ENCODE assay signal across 7 mouse cellular contexts in genomic region chr7:80369967-80370431, GRCm38 (mm10). TPM values are rescaled to one million over a fixed set of nuclear protein-coding genes. Genes with fewer than 3 reads are reported as not detected.
DNase-seq lines count a peak whose midpoint lies in the region; ATAC-seq and TF ChIP-seq lines count a peak whose summit lies in the region.

No protein-coding gene starts in this region.

- H3K36me3 ChIP-seq in thymus, adult 2 months (ENCODE audit: control insufficient read depth, insufficient read depth, low read length): peaks cover 16% of the 10 kb centered on the region
- peaks cover 36% of the 10 kb centered on the region for H3K36me3 ChIP-seq in embryonic facial prominence, embryonic 14.5 days (ENCODE audit: control insufficient read depth, insufficient read depth, low read length)
- H3K36me3 ChIP-seq in limb, embryonic 11.5 days (ENCODE audit: control insufficient read depth, insufficient read depth, low read length): peaks cover 18% of the 10 kb centered on the region
- peaks cover 31% of the 10 kb centered on the region for H3K36me3 ChIP-seq in neural tube, embryonic 15.5 days

- H3K9ac ChIP-seq in embryonic facial prominence, embryonic 14.5 days (ENCODE audit: low read depth, low read length): peak overlapping the region; percentile 89
- H3K9ac ChIP-seq in limb, embryonic 11.5 days (ENCODE audit: low read length): peak overlapping the region; percentile 93; the same call in 1 of the 2 replicates
- peak overlapping the region; percentile 95 for H3K9ac ChIP-seq in neural tube, embryonic 15.5 days (replicated peaks)

- 2% methylated on average over 4 of the region's 4 CpGs for WGBS in thymus, adult 2 months
- 29% methylated on average over 4 of the region's 4 CpGs for WGBS in embryonic facial prominence, embryonic 14.5 days
- WGBS in limb, embryonic 11.5 days: 31% methylated on average over 4 of the region's 4 CpGs
- WGBS in neural tube, embryonic 15.5 days: 43% methylated on average over 4 of the region's 4 CpGs

- DNase-seq in thymus, adult 2 months: peak; percentile 31
- DNase-seq in thymus, postnatal 36 days: no peak
- no peak for DNase-seq in embryonic facial prominence, embryonic 14.5 days (ENCODE audit: low spot score)
- DNase-seq in limb, embryonic 11.5 days (ENCODE audit: low spot score): no peak
- DNase-seq in layer of hippocampus, postnatal 25 days (ENCODE audit: extremely low spot score in 1 of 2, low spot score in 1 of 2): no peak
- DNase-seq in layer of hippocampus, adult 8-10 months (ENCODE audit: low spot score in 2 of 2): no peak

- peak overlapping the region; percentile 71 for H3K27ac ChIP-seq in thymus, adult 2 months (ENCODE audit: control insufficient read depth, insufficient read depth, low read length)
- peak overlapping the region; percentile 87 for H3K27ac ChIP-seq in embryonic facial prominence, embryonic 14.5 days (replicated peaks; ENCODE audit: low read depth, low read length)
- H3K27ac ChIP-seq in limb, embryonic 11.5 days (replicated peaks; ENCODE audit: low read depth, low read length): no peak overlapping the region; the same call in 1 of the 2 replicates
- peak overlapping the region; percentile 91 for H3K27ac ChIP-seq in neural tube, embryonic 15.5 days (replicated peaks)

- H3K27me3 ChIP-seq in thymus, adult 2 months (ENCODE audit: control insufficient read depth, insufficient read depth, low read length): no peaks in the 10 kb centered on the region
- no peaks in the 10 kb centered on the region for H3K27me3 ChIP-seq in embryonic facial prominence, embryonic 14.5 days (replicated peaks; ENCODE audit: control insufficient read depth, insufficient read depth, low read length)
- H3K27me3 ChIP-seq in limb, embryonic 11.5 days (ENCODE audit: control insufficient read depth, insufficient read depth, low read length): no peaks in the 10 kb centered on the region
- no peaks in the 10 kb centered on the region for H3K27me3 ChIP-seq in neural tube, embryonic 15.5 days (replicated peaks)

- H3K4me3 ChIP-seq in thymus, adult 2 months (ENCODE audit: control insufficient read depth, insufficient read depth, low read length): peak overlapping the region; percentile 65
- peak overlapping the region; percentile 90 for H3K4me3 ChIP-seq in embryonic facial prominence, embryonic 14.5 days (ENCODE audit: low read depth, low read length)
- peak overlapping the region; percentile 65 for H3K4me3 ChIP-seq in limb, embryonic 11.5 days (ENCODE audit: low read depth, low read length)
- H3K4me3 ChIP-seq in neural tube, embryonic 15.5 days (replicated peaks): peak overlapping the region; percentile 89

- no peaks in the 10 kb centered on the region for H3K9me3 ChIP-seq in embryonic facial prominence, embryonic 14.5 days (ENCODE audit: control insufficient read depth, low read length)
- H3K9me3 ChIP-seq in limb, embryonic 11.5 days (ENCODE audit: control insufficient read depth, low read length): no peaks in the 10 kb centered on the region
- no peaks in the 10 kb centered on the region for H3K9me3 ChIP-seq in neural tube, embryonic 15.5 days (replicated peaks)

- peak overlapping the region; percentile 70 for H3K4me2 ChIP-seq in embryonic facial prominence, embryonic 14.5 days (ENCODE audit: low read depth, low read length)
- peak overlapping the region; percentile 71 for H3K4me2 ChIP-seq in limb, embryonic 11.5 days (ENCODE audit: low read depth, severe bottlenecking)
- H3K4me2 ChIP-seq in neural tube, embryonic 15.5 days: peak overlapping the region; percentile 68

- no peak for TF ChIP-seq POLR2A in thymus, adult 2 months (IDR thresholded peaks at IDR 0.05; ENCODE audit: control insufficient read depth, extremely low read depth, insufficient read depth, low read length, poor library complexity)

- H3K4me1 ChIP-seq in thymus, adult 2 months (replicated peaks; ENCODE audit: control insufficient read depth, insufficient read depth, low read length): peaks cover 48% of the 10 kb centered on the region
- peaks cover 14% of the 10 kb centered on the region for H3K4me1 ChIP-seq in embryonic facial prominence, embryonic 14.5 days (ENCODE audit: control insufficient read depth, insufficient read depth, low read length)
- peaks cover 9% of the 10 kb centered on the region; the same call in 1 of the 2 replicates for H3K4me1 ChIP-seq in limb, embryonic 11.5 days (ENCODE audit: control insufficient read depth, insufficient read depth, low read length)
- peaks cover 25% of the 10 kb centered on the region for H3K4me1 ChIP-seq in neural tube, embryonic 15.5 days

- TF ChIP-seq CTCF in thymus, adult 2 months (IDR thresholded peaks at IDR 0.05; ENCODE audit: borderline replicate concordance, control insufficient read depth, extremely low read depth, insufficient read depth, low read length, poor library complexity): no peak

- ATAC-seq in embryonic facial prominence, embryonic 14.5 days (ENCODE audit: low read depth): no peak
- no peak for ATAC-seq in limb, embryonic 11.5 days (ENCODE audit: insufficient number of reproducible peaks, low FRiP score, low TSS enrichment, low read depth)
- ATAC-seq in neural tube, embryonic 15.5 days (ENCODE audit: low FRiP score): no peak

RNA-seq across cellular contexts. Expression of gene Man2a2, which starts 1.2 kb away (rescaled TPM):
- polyA plus RNA-seq in thymus, adult 2 months (2012; rRNA removed): 188 and 213 TPM in 2 replicates
- polyA plus RNA-seq in embryonic facial prominence, embryonic 14.5 days (2014; fragmentation: Nextera tagmentation; extraction: Ambion mirVana): 15.7 and 19.3 TPM in 2 replicates
- polyA plus RNA-seq in limb, embryonic 11.5 days (2014; fragmentation: Nextera tagmentation; extraction: Ambion mirVana): 12.5 and 15.1 TPM in 2 replicates
- polyA plus RNA-seq in neural tube, embryonic 15.5 days (2015; fragmentation: Nextera tagmentation; extraction: Ambion mirVana): 25.5 and 26.9 TPM in 2 replicates
- total RNA-seq in layer of hippocampus, postnatal 25 days (2021): 100 to 1,000 TPM; 141 to 168 TPM
- 100 to 1,000 TPM; 161 to 192 (median 173) TPM for total RNA-seq in layer of hippocampus, adult 8-10 months (2022)

RNA-seq across cellular contexts. Expression of gene Fes, which starts 17.7 kb away (rescaled TPM):
- 21.6 and 27.3 TPM in 2 replicates for polyA plus RNA-seq in thymus, adult 2 months (2012; rRNA removed)
- polyA plus RNA-seq in embryonic facial prominence, embryonic 14.5 days (2014; fragmentation: Nextera tagmentation; extraction: Ambion mirVana): 14.6 and 15.7 TPM in 2 replicates
- 7.6 and 8.4 TPM in 2 replicates for polyA plus RNA-seq in limb, embryonic 11.5 days (2014; fragmentation: Nextera tagmentation; extraction: Ambion mirVana)
- 4.5 and 7.7 TPM in 2 replicates for polyA plus RNA-seq in neural tube, embryonic 15.5 days (2015; fragmentation: Nextera tagmentation; extraction: Ambion mirVana)
- 1 to 10 TPM; 4.2 to 6.1 TPM for total RNA-seq in layer of hippocampus, postnatal 25 days (2021)
- total RNA-seq in layer of hippocampus, adult 8-10 months (2022): 10 to 100 TPM in 2 of 4 experiments, 1 to 10 TPM in 2; 7.0 to 20.0 (median 14.1) TPM

RNA-seq across cellular contexts. Expression of gene Hddc3, which starts 27.1 kb away (rescaled TPM):
- polyA plus RNA-seq in thymus, adult 2 months (2012; rRNA removed): 22.9 and 24.9 TPM in 2 replicates
- 19.6 and 22.8 TPM in 2 replicates for polyA plus RNA-seq in embryonic facial prominence, embryonic 14.5 days (2014; fragmentation: Nextera tagmentation; extraction: Ambion mirVana)
- polyA plus RNA-seq in limb, embryonic 11.5 days (2014; fragmentation: Nextera tagmentation; extraction: Ambion mirVana): 25.7 and 27.5 TPM in 2 replicates
- 20.7 and 20.8 TPM in 2 replicates for polyA plus RNA-seq in neural tube, embryonic 15.5 days (2015; fragmentation: Nextera tagmentation; extraction: Ambion mirVana)
- total RNA-seq in layer of hippocampus, postnatal 25 days (2021): 10 to 100 TPM; 45.5 to 48.1 TPM
- total RNA-seq in layer of hippocampus, adult 8-10 months (2022): 10 to 100 TPM; 37.7 to 55.7 (median 49.0) TPM

RNA-seq across cellular contexts. Expression of gene Unc45a, which starts 29.2 kb away (rescaled TPM):
- polyA plus RNA-seq in thymus, adult 2 months (2012; rRNA removed): 97.7 and 105 TPM in 2 replicates
- 34.1 and 39.7 TPM in 2 replicates for polyA plus RNA-seq in embryonic facial prominence, embryonic 14.5 days (2014; fragmentation: Nextera tagmentation; extraction: Ambion mirVana)
- polyA plus RNA-seq in limb, embryonic 11.5 days (2014; fragmentation: Nextera tagmentation; extraction: Ambion mirVana): 34.7 and 38.0 TPM in 2 replicates
- polyA plus RNA-seq in neural tube, embryonic 15.5 days (2015; fragmentation: Nextera tagmentation; extraction: Ambion mirVana): 58.2 and 59.0 TPM in 2 replicates
- 10 to 100 TPM; 34.9 to 41.5 TPM for total RNA-seq in layer of hippocampus, postnatal 25 days (2021)
- 10 to 100 TPM; 35.5 to 47.2 (median 40.6) TPM for total RNA-seq in layer of hippocampus, adult 8-10 months (2022)

RNA-seq across cellular contexts. Expression of gene Furin, which starts 35.2 kb away (rescaled TPM):
- 56.4 and 62.9 TPM in 2 replicates for polyA plus RNA-seq in thymus, adult 2 months (2012; rRNA removed)
- polyA plus RNA-seq in embryonic facial prominence, embryonic 14.5 days (2014; fragmentation: Nextera tagmentation; extraction: Ambion mirVana): 17.2 and 18.4 TPM in 2 replicates
- 9.2 and 10.0 TPM in 2 replicates for polyA plus RNA-seq in limb, embryonic 11.5 days (2014; fragmentation: Nextera tagmentation; extraction: Ambion mirVana)
- polyA plus RNA-seq in neural tube, embryonic 15.5 days (2015; fragmentation: Nextera tagmentation; extraction: Ambion mirVana): 5.6 and 6.2 TPM in 2 replicates
- total RNA-seq in layer of hippocampus, postnatal 25 days (2021): 10 to 100 TPM; 39.6 to 42.3 TPM
- total RNA-seq in layer of hippocampus, adult 8-10 months (2022): 10 to 100 TPM; 36.1 to 43.8 (median 39.7) TPM
